Mouse (Mus musculus) E14TG2a.4 (cell line): ENCODE data around the gene Opa3.

ENCODE experiments used
- CTCF ChIP-seq: conservative IDR thresholded peaks from 2 replicates; pipeline ENCODE4 v1.5.1; 2014; ENCODE audit warnings: low read length
- NANOG ChIP-seq: IDR thresholded peaks from 2 replicates; pipeline ENCODE4 v1.6.1; 2014; ENCODE audit warnings: borderline replicate concordance, low read length, mixed read lengths
- POU5F1 ChIP-seq: IDR thresholded peaks from 2 replicates; pipeline ENCODE4 v1.6.1; 2014; ENCODE audit warnings: low read length, borderline replicate concordance

- TF ChIP-seq CTCF (no peak), NANOG (no peak), POU5F1 (no peak)
Measured at GRCm38 (mm10) chr7:19209494-19209893, 18.6 kb upstream of the Opa3 start.
